Mouse (Mus musculus) megakaryocyte-erythroid progenitor cell, adult 5-6 weeks (primary cell): ENCODE measurements around the gene Gcc2. TPM values are rescaled to one million over a fixed set of nuclear protein-coding genes. Genes with fewer than 3 reads are reported as not detected.

Experiments
- ATAC-seq: replicated peaks from 2 replicates; pipeline ENCODE4 v1.8.0; 2016; ENCODE audit warnings: mild to moderate bottlenecking, inconsistent platforms; ENCODE audit not compliant: severe bottlenecking, poor library complexity, low FRiP score, low TSS enrichment
- total RNA-seq, 2 experiments: library from RNA; stranded (forward) in 1 of 2; stranded (reverse) in 1 of 2; fragments of 200-1000, 215-1000 nt in 1 of 2; fragments of >200 nt in 1 of 2; fragmentation: Nextera tagmentation in 1 of 2; gene quantifications; 2 replicates each; pipeline ENCODE4 v1.2.3; 2014 to 2017

Gcc2 gene
- total RNA-seq, 2 experiments from 2014 or later: 39.0 to 50.1 TPM

GRCm38 (mm10) chr10:58354561-58354960 is 99.3 kb downstream of the Gcc2 start:
- peak; percentile 92 for ATAC-seq

Other genes starting within 250 kb of the Gcc2 start
- gene AW822073, start 30.6 kb upstream of the Gcc2 start, total RNA-seq (2014; fragmentation: Nextera tagmentation): not detected in 2 replicates
- not detected in 2 replicates for gene AW822073, start 30.6 kb upstream of the Gcc2 start, total RNA-seq (2017)
- gene Duxf3, start 22.8 kb upstream of the Gcc2 start, total RNA-seq (2014; fragmentation: Nextera tagmentation): not detected in 2 replicates
- gene Duxf3, start 22.8 kb upstream of the Gcc2 start, total RNA-seq (2017): not detected in 2 replicates
- not detected in 2 replicates for gene Gm4981, start 18.8 kb upstream of the Gcc2 start, total RNA-seq (2014; fragmentation: Nextera tagmentation)
- gene Gm4981, start 18.8 kb upstream of the Gcc2 start, total RNA-seq (2017): not detected in 2 replicates
- gene Lims1, start 68.0 kb downstream of the Gcc2 start, total RNA-seq (2014; fragmentation: Nextera tagmentation): 52.1 and 58.6 TPM in 2 replicates
- 41.6 and 54.7 TPM in 2 replicates for gene Lims1, start 68.0 kb downstream of the Gcc2 start, total RNA-seq (2017)
- gene Ranbp2, start 191.4 kb downstream of the Gcc2 start, total RNA-seq (2014; fragmentation: Nextera tagmentation): 146 and 174 TPM in 2 replicates
- gene Ranbp2, start 191.4 kb downstream of the Gcc2 start, total RNA-seq (2017): 291 and 342 TPM in 2 replicates
- 3.8 and 4.3 TPM in 2 replicates for gene Ccdc138, start 242.5 kb downstream of the Gcc2 start, total RNA-seq (2014; fragmentation: Nextera tagmentation)
- 0.80 and 1.9 TPM in 2 replicates for gene Ccdc138, start 242.5 kb downstream of the Gcc2 start, total RNA-seq (2017)